Mouse (Mus musculus): Measurements from ENCODE around the gene Adgrb3. TPM values are rescaled to one million over a fixed set of nuclear protein-coding genes. Genes with fewer than 3 reads are reported as not detected.
A peak's percentile ranks its signal among the peaks of the same experiment; 100 is the strongest.

Gene Adgrb3
- polyA plus RNA-seq, 1 experiment = not detected

- no peak overlapping the region for H3K27ac ChIP-seq (ENCODE audit: insufficient read depth, low read depth, low read length)
- WGBS = 49% methylated on average over 5 of the region's 5 CpGs
- no peak overlapping the region for H3K4me3 ChIP-seq (ENCODE audit: insufficient read depth, low read depth, low read length)
- no peak for TF ChIP-seq POLR2A (IDR thresholded peaks at IDR 0.05; ENCODE audit: insufficient read depth, low read depth, low read length)
- H3K4me1 ChIP-seq (ENCODE audit: control insufficient read depth, insufficient read depth, low read length) = peaks cover 7% of the 10 kb centered on the region
Observed at GRCm38 (mm10) chr1:25088010-25088719, 741.3 kb downstream of the Adgrb3 start.

DNA sequence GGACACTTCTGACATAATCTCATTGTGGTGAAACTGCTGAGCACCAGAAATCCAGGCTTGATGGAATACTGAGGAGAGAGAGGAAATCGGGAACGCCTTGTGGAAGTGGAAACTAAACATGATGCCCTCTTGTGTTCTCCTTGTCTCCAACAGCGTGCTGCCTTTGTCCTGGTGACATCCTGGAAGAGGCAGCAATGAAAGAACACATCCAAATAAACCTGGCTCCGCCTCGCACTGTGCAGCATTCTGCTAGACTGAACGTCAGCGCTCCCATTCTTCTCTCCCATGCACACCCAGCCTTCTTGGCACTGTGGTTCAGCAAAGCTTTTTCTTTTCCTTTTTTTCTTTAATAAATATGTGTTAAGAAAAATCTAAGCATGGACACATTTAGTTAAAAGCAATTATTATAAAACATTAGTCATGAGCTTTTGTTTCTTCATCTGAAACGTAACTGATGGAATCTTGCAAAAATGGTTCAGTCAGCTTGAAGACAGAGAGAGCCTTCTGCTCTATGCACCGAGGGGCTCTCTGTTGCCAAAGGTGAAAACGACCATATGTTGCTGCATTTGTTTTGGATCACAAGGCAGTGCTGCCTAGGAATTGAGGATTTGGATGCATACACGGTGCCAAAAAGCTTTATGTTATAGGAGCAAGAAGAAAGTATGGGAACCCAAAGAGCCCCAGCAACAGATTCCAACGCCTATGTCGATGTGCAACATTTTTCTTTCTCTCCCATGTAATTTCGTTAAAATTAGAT lies 743.7 kb downstream of the Adgrb3 start:
- peak overlapping the region; percentile 72 for H3K27ac ChIP-seq (ENCODE audit: insufficient read depth, low read depth, low read length)
- no peak overlapping the region for H3K4me3 ChIP-seq (ENCODE audit: insufficient read depth, low read depth, low read length)
- no peak for TF ChIP-seq POLR2A (IDR thresholded peaks at IDR 0.05; ENCODE audit: insufficient read depth, low read depth, low read length)
- no peak for TF ChIP-seq CTCF (IDR thresholded peaks at IDR 0.05; ENCODE audit: insufficient read depth, low read depth, low read length)
- peaks cover 7% of the 10 kb centered on the region for H3K4me1 ChIP-seq (ENCODE audit: control insufficient read depth, insufficient read depth, low read length)
- 28% methylated on average over 14 of the region's 14 CpGs for WGBS

- peaks cover 7% of the 10 kb centered on the region for H3K4me1 ChIP-seq (ENCODE audit: control insufficient read depth, insufficient read depth, low read length)
- WGBS = 39% methylated on average over 8 of the region's 8 CpGs
- no peak for TF ChIP-seq POLR2A (IDR thresholded peaks at IDR 0.05; ENCODE audit: insufficient read depth, low read depth, low read length)
- no peak for TF ChIP-seq CTCF (IDR thresholded peaks at IDR 0.05; ENCODE audit: insufficient read depth, low read depth, low read length)
- H3K27ac ChIP-seq (ENCODE audit: insufficient read depth, low read depth, low read length) = 0 out of 2 replicates have a peak overlapping the region, but pooled peaks have one; percentile 20
- no peak overlapping the region for H3K4me3 ChIP-seq (ENCODE audit: insufficient read depth, low read depth, low read length)
Observed at GRCm38 (mm10) chr1:25082377-25082776, 747.1 kb downstream of the Adgrb3 start.

GRCm38 (mm10) chr1:25081265-25081849 lies 748.1 kb downstream of the Adgrb3 start:
- Histone ChIP-seq H3K4me3 (ENCODE audit: insufficient read depth, low read depth, low read length) (no peak overlapping the region), H3K4me1 (ENCODE audit: control insufficient read depth, insufficient read depth, low read length) (peaks cover 7% of the 10 kb centered on the region), H3K27ac (ENCODE audit: insufficient read depth, low read depth, low read length) (no peak overlapping the region)
- TF ChIP-seq POLR2A (IDR thresholded peaks at IDR 0.05; ENCODE audit: insufficient read depth, low read depth, low read length) = no peak
- no peak for TF ChIP-seq CTCF (IDR thresholded peaks at IDR 0.05; ENCODE audit: insufficient read depth, low read depth, low read length)
- WGBS = 66% methylated on average over 4 of the region's 4 CpGs

DNA sequence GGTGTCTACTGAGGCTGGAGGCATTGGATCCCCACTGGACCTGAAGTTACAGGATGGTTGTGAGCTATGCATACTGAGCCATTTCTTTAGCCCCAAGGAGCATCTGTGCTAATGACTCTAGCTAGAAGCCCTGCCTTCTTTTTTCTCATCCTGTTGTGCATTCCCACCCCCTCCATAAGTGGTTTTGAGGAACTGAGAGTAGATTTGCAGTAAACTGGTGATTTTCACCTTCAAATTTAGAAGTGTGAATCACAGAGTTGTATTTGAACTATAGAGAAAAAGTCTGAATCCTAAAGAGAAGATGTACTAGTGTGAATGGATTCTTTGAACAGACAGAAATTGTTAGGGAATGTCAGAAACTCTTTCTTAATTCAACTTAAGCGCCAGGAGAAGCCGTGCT lies 750.1 kb downstream of the Adgrb3 start:
- WGBS = 85% methylated on average over 2 of the region's 2 CpGs
- Histone ChIP-seq H3K4me1 (ENCODE audit: control insufficient read depth, insufficient read depth, low read length) (peaks cover 3% of the 10 kb centered on the region), H3K27ac (ENCODE audit: insufficient read depth, low read depth, low read length) (no peak overlapping the region), H3K4me3 (ENCODE audit: insufficient read depth, low read depth, low read length) (no peak overlapping the region)
- no peak for TF ChIP-seq CTCF (IDR thresholded peaks at IDR 0.05; ENCODE audit: insufficient read depth, low read depth, low read length)
- no peak for TF ChIP-seq POLR2A (IDR thresholded peaks at IDR 0.05; ENCODE audit: insufficient read depth, low read depth, low read length)

DNA sequence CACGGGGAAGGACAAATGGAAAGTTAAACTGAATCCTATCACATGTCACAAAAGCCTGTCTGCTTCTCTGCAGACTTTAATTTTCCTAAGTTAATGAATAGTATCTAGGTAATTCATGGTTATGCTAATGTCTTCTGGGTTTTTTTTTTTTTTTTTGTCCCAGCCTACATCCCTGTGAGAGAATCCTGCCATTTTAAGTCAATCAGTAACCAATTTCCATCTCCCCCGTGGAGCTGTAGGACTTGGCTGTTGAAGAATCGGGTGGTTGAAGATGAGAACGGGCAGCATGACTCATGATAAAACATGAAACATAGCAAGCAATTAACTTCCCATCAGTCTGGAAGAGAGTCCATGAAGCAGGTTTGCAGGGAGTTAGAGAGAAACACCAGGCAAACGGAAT lies 753.6 kb downstream of the Adgrb3 start:
- no peak overlapping the region for H3K4me3 ChIP-seq (ENCODE audit: insufficient read depth, low read depth, low read length)
- H3K4me1 ChIP-seq (ENCODE audit: control insufficient read depth, insufficient read depth, low read length) = peaks cover 3% of the 10 kb centered on the region
- WGBS = 58% methylated on average over 5 of the region's 5 CpGs
- TF ChIP-seq POLR2A (IDR thresholded peaks at IDR 0.05; ENCODE audit: insufficient read depth, low read depth, low read length) = no peak
- no peak overlapping the region for H3K27ac ChIP-seq (ENCODE audit: insufficient read depth, low read depth, low read length)

- 59% methylated on average over 6 of the region's 6 CpGs for WGBS
- Histone ChIP-seq H3K4me3 (ENCODE audit: insufficient read depth, low read depth, low read length) (no peak overlapping the region), H3K27ac (ENCODE audit: insufficient read depth, low read depth, low read length) (no peak overlapping the region), H3K4me1 (ENCODE audit: control insufficient read depth, insufficient read depth, low read length) (peaks cover 2% of the 10 kb centered on the region; the same call in 1 of the 2 replicates)
- TF ChIP-seq CTCF (IDR thresholded peaks at IDR 0.05; ENCODE audit: insufficient read depth, low read depth, low read length) (no peak), POLR2A (IDR thresholded peaks at IDR 0.05; ENCODE audit: insufficient read depth, low read depth, low read length) (no peak)
Observed at GRCm38 (mm10) chr1:25063964-25064363, 765.5 kb downstream of the Adgrb3 start.

DNA sequence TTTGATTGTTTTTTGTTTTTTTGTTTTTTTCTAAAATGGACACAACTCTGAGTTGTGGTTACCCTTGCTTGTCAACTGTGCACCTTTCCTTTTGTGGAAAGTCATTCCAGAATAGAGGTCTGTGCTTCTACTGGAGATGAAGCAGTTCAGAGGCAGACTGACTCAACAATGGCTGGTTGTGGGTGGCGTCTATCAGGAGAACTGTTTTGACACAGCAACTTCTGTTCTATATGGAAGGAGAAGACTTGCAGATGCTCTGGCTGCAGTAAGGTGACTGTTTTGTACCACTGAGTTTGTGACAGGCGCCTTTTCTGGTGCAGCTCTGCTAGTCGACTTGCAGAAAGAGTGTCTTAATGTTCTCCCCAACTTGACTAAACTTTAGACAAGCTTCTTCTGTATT lies 768.6 kb downstream of the Adgrb3 start:
- H3K4me1 ChIP-seq (ENCODE audit: control insufficient read depth, insufficient read depth, low read length) = peaks cover 5% of the 10 kb centered on the region
- TF ChIP-seq CTCF (IDR thresholded peaks at IDR 0.05; ENCODE audit: insufficient read depth, low read depth, low read length) (no peak), POLR2A (IDR thresholded peaks at IDR 0.05; ENCODE audit: insufficient read depth, low read depth, low read length) (no peak)
- WGBS = 63% methylated on average over 3 of the region's 3 CpGs
- H3K27ac ChIP-seq (ENCODE audit: insufficient read depth, low read depth, low read length) = peak overlapping the region; percentile 31; the same call in 1 of the 2 replicates
- no peak overlapping the region for H3K4me3 ChIP-seq (ENCODE audit: insufficient read depth, low read depth, low read length)

DNA sequence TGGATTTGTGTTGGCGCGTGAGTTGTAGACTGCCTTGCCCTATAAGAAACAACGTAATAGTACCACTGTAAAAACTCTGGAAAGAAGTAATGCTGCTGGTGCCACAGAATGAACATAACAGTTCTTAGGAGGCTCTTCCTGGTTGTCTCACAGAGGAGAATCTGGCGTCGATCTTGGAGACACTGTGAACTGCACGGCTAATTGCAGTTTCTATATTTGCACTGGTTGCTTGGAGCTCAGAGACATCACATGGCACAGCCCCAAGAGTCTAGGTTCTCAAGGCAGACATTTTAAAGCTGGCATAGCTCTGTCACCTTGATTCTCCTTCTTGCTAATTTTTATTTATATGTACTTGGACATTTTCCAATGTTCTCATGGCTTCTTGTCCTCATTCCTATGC lies 769.3 kb downstream of the Adgrb3 start:
- Histone ChIP-seq H3K27ac (ENCODE audit: insufficient read depth, low read depth, low read length) (peak overlapping the region; percentile 7; the same call in 1 of the 2 replicates), H3K4me3 (ENCODE audit: insufficient read depth, low read depth, low read length) (no peak overlapping the region), H3K4me1 (ENCODE audit: control insufficient read depth, insufficient read depth, low read length) (peaks cover 5% of the 10 kb centered on the region)
- no peak for TF ChIP-seq POLR2A (IDR thresholded peaks at IDR 0.05; ENCODE audit: insufficient read depth, low read depth, low read length)
- TF ChIP-seq CTCF (IDR thresholded peaks at IDR 0.05; ENCODE audit: insufficient read depth, low read depth, low read length) = no peak
- WGBS = 47% methylated on average over 6 of the region's 6 CpGs

Measured in olfactory bulb, adult 2 months (tissue).